Mouse (Mus musculus) c-Kit-positive CD71-negative TER-119-negative erythroid progenitor cells, embryonic 14.5 days (primary cell): ENCODE measurements at regions not wholly inside any gene's neighbourhood (a gene's known extent, or its start where the extent isn't known, plus 50 kb on each side); places are given as distances from the start of the nearest gene placed in this dataset.

Experiments
- DNase-seq: peaks from one replicate; pipeline ENCODE4 v3.0.0-alpha.2; 2013; ENCODE audit warnings: low read depth

DNA sequence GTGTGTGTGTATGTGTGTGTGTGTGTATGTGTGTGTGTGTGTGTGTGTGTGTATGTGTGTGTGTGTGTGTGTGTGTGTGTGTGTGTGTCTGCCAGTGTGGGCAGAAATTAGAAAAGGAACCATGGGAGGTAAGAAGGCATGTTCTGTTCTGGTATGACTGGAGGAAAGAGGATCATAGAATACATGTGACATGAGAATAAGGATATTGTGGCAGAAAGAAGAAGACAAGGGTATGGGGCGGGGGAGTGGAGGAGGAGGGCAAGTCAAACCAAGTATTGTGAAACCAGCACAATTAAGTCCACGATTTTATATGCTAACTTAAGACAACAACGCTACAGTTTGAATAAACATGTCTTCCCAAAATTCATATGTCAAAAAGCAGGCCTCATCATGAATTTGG lies 117.4 kb upstream of the Ankrd55 start:
- DNase-seq = no peak

DNA sequence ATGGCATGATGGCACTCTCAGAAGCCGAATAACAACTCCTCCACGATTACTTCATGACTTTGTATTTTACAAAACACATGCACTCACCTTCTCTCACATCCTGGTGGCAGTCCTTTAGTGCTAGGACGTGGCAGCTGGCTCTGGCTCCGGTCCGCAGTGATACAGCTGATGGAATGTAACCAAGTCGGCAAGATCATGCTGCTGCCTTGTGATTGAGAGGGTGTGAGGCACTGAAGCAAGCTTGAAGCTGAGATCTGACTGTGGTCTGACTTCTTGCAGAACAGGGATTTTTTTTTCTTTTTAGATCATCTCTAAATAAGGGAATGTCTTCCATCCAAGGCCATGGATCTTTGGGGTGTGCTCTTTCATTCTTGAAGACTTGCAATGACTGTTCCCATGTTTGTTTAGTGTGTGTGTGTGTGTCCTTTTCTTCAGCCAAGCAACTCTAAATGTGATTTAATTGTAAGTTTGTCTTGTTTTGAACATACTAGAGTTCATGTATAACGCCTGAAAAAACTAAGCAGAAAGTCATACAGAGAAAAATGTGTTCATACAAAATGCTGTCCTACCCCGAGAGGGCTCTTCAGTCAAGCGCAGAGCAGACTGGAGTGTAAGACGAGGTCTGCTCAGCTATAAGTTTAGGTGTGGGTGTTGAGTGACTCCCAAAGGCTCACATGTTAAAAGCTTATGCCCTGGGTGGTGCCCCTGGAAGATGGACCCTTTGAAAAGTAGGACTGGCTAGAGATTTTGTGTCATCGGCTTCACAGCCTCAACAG lies 116.1 kb upstream of the Ankrd55 start:
- DNase-seq = no peak

DNA sequence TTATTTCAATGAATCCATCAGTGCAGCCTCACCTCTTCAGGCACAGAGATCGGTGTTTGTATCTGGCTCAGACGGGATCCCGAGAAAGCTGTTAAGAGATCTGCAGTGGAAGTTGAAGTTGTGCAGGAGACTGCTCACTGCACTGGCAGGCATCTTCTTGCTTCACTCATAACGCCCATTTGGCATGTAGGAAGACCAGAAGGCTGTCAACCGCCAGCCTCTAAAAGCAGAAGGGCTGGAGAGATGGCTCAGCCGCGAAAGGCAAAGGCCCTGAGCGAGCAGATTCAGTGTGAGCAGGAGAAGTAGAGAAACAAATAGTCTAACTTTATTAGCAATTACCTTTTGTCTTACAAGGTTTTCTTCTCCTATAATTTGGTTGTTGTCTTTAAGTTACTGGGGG lies 114.3 kb upstream of the Ankrd55 start:
- DNase-seq = no peak

DNA sequence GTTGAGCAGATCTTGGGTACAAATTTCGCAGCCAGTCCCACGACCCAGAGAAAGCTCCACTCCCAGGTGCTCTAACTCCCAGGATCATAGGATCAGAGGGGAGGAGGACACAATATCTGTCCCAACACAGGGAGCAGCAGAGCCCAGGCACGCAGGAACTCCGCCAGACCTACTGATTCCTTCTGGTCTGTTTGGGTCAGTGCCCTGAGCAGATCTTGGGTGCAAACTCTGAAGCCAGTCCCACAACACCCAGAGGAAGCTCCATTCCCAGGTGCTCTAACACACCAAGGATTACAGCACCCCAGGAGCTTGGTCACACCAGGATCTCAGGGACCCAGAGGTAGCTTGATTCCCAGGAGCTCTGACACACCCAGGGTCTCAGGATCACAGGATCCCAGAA lies 110.2 kb upstream of the Ankrd55 start:
- DNase-seq = no peak

DNA sequence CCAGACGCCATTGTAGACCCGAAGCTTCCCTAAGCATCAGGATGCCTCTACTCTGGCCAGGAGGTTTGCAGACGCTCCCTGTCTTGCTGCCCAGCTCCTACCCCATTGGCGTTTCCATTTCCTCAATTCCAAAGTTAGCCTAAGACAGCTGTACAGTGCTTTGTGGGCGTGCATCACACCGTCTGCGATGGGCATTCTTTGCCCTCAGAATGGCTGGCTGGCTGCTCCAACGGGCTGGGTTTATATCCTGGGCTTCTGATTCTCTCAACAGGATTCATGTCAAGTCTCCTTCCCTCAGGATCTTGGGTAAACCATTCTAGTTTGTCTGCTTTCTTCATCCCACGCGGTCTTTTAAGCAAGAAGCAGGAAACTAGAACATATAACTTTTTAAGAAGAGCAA lies 104.3 kb upstream of the Ankrd55 start:
- no peak for DNase-seq

DNA sequence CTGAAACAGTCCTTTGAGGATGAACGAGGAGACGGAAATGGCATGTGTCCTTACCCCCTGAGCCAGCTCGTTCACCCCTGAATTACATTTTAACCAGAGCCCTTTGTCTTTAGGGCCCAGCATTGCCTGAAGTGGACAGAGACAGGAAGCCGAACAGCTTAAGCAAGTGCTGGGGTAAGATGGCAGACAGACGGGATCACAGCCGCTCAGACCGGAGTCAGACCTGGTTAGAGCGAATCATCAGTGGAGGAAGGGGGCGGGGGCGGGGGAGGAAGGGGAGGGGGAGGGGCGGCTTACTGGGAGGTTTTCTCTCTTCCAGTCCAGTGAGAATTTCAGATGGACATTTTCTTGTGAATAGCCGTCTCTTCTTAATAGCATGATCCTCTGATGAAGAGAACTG lies 103.1 kb upstream of the Ankrd55 start:
- no peak for DNase-seq

DNA sequence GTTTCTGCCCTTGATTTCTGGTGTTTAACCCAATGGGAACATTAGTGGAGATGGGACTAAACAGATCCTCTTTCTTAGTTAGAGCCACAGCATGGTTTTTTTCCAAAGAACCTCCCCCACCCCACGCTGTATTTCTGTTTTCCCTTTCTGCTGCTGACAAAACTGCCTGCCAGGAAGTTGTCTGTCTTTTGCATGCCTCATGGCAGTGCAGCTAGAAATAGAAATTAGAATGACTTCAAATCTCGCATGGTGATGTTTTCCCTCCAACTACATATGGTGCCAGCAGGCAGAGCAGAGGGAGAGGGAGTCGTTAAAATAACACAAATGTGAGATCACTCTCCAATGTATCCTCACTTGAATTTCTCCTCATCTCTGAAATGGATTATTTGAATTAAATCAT lies 101.0 kb upstream of the Ankrd55 start:
- DNase-seq = no peak

DNA sequence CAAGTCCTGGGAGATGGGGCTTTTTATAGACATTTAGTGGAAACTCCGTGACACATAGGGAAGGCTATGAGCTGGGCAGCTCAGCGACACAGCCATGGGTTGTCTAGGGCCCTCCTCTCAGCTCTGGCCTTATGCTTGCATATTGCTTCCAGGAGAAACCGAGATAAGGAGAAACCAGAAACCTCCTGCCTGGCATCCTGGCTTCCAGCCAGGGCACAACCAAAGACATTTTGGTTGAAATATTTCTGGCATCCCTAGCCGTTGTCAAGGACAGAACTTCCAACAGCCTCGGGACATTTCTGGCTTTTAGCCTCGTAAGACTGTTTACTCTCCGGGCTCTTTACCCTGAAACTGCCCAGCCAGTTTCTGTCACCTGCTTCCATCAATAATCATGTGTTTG lies 99.9 kb upstream of the Ankrd55 start:
- no peak for DNase-seq

DNA sequence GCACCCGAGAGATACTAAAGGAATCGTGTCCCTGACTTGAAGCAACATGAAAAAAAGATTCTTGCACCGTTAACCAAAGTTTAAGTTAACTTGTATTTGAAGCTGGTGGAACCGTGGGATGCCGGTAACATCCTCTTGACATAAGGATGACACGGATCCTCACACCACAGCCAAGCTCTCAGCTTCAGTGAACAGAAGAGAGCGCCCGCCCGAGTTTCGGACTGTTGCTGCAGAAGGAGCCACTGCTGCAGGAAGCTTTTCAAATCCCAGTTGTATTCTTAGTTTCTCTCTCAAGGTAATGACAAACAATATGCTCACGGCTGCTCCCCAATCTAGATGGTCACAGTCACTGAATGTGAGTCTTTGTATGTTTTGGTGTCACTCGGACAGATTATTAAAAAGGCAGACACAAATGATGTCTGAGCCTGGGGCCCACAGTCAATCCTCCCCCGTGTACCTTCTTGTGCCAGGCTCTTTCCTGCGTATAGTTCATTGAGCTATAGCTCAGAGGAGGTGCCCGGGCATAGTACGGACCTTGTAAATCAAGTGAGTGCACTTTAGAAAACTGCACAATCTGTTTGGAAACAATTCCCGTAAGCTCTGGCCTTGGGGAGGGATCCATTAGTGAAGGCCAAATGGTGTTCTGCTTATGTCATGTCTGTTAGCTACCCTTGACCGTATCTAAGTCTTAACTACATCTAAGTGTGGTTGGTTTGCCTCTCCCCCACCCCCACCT lies 99.3 kb upstream of the Ankrd55 start:
- DNase-seq = no peak

DNA sequence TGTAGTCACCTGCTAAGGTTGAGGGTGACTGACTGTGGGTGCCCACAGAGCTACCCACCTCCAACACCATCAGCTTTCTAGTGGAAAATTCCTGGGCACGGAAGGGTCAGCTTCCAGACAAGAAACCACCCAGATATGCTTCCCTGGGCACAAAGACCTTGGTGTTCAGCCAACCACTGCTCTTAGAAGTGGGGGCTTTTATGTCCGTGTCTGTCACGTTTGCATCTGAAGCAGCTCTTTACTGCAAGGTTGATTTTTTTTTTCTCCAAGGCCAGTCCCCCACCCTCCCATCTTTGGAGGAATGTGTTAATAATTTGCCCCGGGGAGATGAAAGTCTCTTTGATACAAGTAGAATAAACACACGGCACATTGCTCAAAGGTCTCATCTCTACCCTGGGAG lies 98.6 kb upstream of the Ankrd55 start:
- no peak for DNase-seq

DNA sequence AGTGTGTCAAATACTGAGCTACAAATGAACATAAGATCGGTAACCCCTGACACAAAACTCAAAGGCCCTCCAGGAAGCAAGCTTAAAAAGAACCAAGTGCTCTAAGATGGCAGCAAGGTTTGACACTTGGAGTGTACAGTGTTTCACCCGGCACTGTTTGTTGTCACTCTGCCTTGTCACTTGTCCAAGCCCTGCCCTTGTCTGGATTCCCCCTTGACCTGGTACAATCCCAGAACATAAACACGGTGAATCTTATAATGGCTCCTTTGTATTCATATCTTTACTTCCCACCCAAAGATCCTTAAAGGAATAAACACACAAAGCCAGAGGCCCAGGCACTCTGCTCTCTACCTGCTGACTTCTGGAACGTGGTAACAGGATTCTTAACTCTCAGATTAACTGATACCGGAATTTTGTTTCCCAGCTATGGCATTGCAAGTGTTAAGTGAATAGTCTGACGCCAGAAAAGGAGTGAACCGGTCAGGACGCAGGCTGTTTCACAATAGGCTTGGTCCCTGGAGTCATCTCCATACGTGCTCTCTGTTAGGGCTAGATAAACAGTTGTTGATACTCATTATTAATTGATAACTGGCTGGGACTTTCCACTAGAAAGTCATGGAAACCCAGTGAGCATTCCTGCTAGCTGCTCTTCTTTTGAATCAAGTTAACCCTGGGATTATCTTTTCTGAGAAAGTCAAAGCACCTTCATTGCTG lies 95.9 kb upstream of the Ankrd55 start:
- DNase-seq = no peak

DNA sequence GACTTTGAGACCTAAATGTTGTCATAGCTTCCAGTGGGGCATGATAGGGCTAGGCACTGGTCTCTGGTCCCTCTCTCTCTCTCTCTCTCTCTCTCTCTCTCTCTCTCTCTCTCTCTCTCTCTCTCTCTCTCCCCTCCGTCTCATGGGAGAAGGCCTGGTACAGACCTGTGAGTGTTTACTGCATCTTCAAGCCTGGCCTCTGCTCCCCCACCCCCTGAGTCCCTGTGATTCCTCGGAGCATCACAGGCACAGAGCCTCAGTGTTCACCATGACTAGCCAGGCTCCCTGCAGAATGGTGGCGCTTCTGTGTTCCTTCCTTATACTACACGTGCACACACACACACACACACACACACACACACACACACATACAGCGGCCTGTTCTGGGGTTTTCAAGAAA lies 94.6 kb upstream of the Ankrd55 start:
- no peak for DNase-seq

DNA sequence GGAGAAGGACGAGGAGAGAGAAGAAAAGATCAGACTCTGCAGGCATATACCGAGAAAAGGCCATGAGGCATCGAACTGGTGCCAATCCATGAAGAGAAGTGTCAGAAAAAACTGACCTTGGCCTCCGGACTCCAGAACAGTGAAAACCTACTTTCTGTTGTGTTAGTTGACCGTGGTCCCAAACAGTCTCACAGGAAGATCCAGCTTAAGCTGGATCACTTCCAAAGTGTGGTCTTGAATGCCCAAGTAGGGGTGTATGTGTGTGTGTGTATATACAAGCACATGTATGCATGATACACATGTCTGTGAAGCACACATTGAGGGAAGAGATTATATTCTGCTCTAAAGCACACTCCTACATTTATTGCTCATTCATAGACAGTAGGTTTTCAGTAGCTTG lies 93.3 kb upstream of the Ankrd55 start:
- DNase-seq = no peak

DNA sequence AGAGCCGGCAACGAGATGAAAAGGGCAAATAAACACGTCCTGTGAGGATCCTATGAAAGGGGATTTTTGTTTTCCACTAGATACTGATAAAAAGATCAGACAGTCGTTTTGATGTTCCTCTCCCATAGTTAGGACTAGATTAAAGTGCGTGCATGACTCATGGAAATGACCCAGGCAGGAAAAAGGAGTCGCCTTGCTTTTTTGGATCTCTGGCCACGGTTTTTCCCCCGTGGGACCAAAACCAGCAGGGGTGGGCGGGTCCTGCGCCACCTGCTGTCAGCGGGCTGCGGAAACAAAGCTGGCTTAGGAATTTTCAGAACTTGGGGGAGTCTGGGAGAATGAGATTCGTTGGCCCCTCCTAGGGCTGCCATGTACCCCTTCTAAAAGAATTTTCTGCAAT lies 91.5 kb upstream of the Ankrd55 start:
- DNase-seq = no peak

DNA sequence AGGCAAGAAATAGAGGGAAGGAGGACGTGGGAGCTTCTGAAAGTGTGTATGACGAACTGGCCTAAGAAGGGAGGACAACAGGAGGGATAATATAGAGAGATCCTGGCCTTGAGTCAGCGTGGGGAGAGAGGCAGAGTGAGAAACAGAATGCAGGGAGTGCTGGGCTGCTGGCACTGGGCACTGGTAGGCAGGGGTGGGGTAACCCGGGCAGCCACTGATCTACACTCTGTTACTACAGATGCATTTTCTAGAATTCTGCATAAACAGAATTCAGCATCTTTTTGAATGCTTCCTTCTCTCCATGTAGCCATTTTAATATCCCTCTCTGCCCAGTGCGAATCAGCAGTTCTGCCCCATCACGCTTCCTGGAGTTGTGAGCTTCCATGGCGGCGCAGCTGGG lies 84.5 kb upstream of the Ankrd55 start:
- DNase-seq = no peak

DNA sequence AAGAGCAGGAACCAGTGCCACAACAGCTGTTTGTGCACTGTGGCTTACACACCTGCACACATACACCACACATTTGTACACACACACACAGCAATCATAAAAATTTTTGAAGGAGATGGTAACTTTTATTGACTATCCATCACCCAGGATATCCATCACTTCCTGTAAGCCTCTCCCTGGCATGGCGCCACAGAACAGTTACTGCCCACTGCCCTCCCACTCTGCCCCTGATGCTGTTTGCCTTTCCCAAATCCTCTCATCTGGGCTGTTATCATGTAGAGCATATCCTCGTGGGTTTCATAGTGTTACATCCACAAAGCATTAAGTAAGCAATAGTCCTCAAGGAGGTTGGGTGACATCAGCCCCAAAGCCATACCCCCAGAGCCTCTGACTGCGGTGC lies 84.0 kb upstream of the Ankrd55 start:
- no peak for DNase-seq

DNA sequence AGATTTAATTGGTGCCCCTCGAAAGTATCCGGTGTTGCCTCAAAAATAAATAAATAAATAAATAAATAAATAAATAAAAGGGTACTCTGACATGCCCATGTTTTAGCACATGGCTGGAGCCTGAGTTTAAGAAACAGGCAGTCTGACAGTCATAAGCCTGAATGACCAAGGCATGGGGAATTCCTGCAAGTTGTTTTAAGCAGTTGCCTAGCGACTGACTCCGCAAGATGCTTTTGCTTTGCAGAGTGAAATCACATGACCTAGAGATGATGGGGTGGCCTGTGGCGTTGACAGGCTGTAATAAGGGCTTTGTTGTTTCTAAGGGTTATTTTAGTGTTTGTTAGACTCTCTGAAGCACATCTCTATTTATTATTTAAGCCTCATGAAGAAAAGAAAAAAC lies 83.4 kb upstream of the Ankrd55 start:
- DNase-seq = no peak

DNA sequence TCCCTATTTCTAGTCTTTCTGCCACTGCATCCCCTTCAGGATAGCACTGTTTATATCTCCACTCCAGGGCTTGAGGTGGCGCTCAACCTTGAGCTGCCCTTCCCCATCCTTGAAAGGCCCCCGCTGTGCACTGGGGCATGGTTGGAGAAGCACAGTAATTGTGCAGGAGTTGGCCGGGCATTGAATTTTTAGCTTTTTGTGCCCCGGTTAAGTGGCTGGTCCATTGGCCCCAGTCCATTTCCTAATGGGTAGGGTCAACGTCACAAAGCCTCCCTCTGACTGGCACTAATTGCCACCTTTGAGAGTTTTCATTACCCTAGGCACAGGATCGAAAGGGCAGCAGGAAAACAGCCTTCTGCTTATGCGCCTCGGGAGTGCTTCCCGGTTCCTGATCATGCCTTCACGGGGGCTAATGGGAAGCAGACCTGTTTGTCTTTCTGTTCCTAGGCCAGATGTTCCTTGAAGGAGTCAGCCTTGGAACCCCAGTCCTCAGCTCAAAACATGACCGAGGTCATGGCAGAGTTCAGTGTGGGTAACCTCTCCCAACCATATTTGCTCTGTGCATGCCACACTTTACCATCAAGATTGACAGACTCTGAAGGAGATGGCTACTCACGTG lies 80.5 kb upstream of the Ankrd55 start:
- no peak for DNase-seq

DNA sequence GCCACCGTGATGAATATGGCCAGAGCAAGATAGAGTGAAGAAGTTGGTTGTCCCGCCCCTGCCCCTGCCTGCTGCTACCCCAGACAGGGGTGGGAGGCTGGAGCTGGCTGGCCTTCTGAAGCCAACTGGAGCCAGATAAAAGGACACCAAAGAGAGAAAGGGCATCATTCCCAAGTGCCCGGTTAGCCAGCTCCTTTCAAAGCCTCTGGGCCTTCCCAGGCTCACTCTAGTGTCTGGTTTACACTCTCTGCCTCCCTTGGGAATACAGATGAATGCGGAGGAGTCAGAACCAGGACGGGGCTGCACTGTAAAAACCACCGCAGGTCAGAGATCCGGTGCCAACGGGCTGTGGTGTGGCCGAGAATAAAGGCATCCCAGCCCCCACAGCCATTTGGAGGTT lies 76.4 kb upstream of the Ankrd55 start:
- DNase-seq = no peak

DNA sequence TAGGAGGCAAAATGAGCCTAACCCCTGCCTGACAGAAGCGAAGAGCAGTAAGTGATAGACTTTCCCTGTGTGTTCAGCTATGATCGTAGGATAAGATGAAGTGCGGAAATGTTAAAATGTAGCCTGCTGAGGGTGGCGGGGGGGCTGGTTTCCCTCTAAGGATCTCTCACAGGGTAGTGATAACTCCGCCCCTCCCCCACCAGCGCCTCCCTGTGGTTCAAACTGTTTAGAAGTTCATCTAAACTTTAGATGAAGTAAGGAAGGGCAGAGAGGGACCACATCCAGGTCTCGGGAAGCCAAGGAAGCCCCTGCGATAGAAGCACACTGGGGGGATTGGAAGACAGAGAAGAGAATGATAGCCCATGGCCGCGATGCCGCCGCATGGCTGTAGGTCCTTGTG lies 75.9 kb upstream of the Ankrd55 start:
- DNase-seq = no peak

DNA sequence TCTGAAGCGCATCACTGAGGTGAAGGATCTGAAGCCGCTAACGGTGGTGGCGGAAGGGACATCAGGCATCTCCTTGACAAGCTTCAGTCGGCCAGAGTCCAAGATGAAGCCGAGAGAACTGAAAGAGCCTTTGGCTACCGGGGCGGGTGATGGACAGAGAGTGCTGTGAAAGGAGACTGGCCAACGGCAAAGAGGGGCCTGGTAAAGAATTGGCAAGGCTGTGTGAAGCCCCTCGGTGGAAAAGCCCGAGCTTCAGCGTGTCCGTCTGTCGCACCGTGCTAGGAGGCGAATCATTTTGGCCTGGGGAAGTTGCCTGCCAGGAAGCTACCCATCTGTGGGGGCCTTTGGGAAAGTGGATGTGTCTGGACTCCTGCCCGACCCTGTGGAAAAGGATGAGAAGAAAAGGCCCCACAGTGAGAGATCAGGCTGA lies 74.6 kb upstream of the Ankrd55 start:
- DNase-seq = no peak

DNA sequence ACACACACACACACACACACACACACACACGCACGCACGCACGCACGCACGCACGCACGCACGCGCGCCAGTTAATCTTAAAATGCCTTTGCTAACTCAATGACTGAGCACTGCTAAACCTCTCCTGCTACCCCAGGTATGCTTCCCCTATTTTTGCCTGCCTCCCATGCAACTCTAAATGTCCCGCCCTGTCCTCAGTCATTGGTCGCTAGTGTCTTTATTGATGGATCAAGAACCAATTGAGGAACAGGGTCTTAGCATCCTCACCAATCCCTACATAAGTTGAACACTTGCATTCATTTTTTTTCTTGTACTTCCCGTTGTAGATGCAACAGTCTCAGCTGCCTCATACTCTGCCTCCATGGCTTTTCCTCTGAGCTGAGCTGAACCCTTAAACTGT lies 72.2 kb upstream of the Ankrd55 start:
- no peak for DNase-seq

DNA sequence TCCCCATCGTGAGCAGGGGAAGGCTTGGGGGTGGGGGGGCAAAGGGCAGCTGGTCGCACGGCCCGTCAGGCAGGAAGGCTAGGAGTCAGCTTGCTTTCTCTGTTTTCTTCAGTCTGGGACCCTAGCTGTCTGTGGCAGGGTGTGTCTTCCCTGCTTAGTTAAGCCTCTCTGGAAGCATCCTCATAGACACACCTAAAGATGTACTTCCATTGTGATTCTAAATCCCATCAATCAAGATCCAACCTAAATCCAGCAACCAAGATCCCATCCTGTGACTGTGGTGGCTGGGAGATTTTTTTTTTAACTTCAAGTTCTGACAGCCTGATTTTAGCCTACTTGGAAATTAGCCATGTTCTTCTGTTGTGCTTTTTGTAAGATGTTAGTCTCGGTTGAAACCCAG lies 69.9 kb upstream of the Ankrd55 start:
- no peak for DNase-seq
